Mouse (Mus musculus) urinary bladder, adult 2 months (tissue): ENCODE results near the gene Mvb12b. TPM values are rescaled to one million over a fixed set of nuclear protein-coding genes. Genes with fewer than 3 reads are reported as not detected.

ENCODE experiments used
- DNase-seq: peaks from one replicate; pipeline ENCODE4 v3.0.0; 2022; ENCODE audit warnings: low spot score
- polyA plus RNA-seq: library from polyadenylated mRNA; depleted of rRNA; stranded (reverse); fragments of >200 nt; gene quantifications from 2 replicates; pipeline ENCODE4 v1.2.3, GENCODE M21; 2012

The Mvb12b gene
- polyA plus RNA-seq, 1 experiment = 15.1 TPM

DNA sequence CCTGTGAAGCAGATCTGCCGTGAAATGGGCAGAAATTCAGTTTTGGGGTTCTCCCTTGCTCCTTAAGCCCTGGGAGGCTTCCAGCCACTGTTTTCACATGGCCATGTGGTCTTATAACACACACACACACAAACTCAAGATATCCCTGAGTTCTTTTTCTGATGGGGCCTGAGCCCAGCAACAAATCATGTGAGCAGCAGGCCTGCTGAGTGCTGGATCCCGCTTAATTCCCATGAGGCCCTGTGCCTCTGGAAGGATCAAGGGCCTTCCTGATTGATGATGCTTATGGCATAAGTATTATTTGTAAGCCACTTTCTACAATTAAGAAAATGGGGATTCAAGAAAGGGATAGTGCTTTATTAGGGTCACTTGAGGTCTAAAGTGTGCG lies 2.5 kb downstream of the Mvb12b start:
- no peak for DNase-seq

DNA sequence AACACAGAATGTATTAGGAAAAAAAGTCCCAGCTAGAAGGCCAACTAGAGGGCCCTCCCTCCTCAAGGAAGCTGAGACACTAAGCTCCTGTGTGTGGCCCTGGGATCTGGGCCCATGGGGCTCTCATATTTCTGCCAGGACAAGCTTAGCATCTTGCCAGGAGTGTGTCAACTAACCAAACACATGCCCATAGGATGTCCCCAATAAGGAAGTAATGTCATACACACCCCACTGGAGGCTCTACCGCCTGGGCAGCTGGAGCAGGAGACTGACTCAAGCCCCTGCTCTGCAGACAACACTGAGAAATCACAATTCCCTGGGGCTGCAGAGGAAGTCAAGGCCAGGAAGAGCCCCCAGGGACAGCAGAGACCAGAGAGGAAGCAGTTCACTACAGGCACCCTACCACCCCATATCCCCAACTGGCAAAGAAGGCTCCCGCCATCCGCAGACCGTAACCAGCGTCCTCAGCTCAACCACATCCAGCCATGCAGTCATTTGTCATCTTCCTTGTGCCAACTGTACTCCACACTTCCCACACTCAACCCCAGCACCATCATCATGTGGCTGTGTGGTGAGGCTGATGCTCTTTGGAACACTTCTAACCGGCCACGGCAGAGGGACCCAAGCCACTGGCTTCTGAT lies 3.0 kb downstream of the Mvb12b start:
- no peak for DNase-seq

DNA sequence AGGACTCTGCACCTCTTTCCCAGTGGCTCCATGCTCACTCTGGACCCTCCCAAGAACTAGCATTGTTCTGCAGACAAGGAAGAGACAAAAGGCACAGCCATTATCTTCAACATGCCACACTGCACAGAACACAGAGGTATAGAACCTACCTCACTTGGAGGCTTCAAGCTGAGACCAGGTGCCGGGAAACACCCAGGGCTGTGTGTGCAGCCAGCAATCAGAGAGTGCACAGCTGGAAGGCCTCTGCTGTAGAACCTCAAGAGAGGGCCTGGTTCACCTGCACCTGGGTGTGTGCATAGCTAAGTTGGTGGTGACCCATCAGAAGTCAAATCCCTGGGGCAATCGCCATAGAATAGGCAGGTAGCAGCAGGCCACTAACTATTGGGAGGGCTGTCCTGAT lies 8.5 kb downstream of the Mvb12b start:
- DNase-seq = no peak

DNA sequence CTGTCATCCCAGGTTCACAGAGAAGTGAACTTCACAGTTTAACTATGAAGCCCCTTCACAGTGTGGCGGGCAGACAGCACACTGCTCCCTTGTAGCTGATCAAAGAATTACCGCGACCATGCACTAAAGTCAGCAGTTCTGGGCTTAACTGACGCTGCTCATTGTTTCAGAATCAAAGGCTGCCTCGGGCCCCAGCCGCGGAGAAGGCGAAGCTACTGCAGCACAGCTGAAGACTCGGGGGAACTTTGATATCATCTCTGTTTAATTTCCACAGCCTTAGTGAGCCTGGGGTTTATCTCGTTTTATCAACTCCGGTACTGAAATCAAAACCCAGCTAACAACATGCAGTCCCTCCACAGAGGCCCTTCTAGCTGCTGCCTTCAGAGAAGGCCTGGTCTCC lies 9.3 kb downstream of the Mvb12b start:
- no peak for DNase-seq

DNA sequence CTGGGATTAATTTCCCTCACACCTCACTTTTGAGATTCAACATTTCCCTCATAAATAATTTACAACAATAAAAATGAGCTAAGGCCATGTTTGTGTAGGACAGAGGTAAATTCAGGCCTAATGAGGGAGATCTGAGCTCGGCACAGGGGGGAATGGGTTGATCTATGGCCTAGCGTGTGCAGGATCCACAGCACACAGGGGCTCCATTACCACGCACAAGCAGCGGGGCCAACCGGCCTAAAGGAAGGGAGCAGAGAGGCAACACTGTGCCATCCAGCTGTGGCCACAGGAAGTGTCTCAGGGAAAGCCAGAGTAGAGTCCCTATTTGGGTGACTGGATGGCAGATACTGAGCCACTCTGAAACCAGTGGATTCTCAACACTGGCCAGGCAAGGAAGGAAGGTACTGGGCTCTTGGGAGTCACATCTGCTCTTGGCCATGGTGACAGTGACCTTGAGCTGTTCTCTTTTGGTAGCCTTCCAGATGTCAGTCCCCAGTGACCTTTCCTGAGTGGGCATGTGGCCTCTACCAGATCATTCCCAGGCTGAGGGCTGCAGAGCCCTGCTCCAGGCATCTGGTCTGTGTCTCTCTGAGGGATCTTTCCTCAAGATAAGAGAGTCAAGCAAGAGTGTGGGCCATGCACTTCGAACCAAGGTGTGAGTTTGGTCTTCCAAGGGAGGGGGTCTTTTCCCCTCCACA lies 9.9 kb downstream of the Mvb12b start:
- DNase-seq = no peak

DNA sequence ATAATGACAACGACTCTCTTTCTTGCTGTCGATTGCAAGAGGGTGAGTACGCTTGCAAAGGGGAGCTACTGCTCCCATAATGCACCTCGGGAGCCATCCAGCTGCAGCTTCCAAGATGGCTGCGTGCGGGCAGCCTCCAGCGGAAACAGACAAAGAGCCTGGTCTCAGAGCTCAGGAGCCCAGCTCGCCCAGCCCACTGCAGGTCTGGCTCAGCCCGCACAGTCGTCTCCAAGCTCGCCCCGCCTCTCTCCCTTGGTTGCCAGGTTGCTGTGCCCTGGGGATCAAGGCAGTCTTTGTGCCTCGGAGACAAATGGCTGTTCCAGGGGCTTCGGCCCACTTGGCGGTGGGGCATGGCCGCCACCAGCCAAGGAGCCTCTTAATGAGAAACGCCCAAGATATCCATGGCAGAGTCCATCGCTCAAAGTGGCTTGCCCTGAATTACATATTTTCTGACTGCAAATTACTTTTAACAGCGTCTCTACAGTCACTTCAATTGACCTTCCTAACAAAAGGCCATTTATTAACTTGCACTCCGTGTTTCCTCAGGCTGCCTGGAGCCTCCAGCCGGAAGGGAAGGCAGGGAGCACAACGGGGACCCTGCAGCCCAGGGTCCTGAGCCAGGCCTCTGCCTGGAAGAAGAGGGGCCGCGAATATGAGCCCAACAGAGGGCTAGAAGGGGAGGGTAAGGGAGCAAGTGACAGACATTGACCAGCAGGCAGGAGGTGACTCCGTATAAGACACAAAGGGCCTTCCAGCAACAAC lies 11.0 kb downstream of the Mvb12b start:
- no peak for DNase-seq

DNA sequence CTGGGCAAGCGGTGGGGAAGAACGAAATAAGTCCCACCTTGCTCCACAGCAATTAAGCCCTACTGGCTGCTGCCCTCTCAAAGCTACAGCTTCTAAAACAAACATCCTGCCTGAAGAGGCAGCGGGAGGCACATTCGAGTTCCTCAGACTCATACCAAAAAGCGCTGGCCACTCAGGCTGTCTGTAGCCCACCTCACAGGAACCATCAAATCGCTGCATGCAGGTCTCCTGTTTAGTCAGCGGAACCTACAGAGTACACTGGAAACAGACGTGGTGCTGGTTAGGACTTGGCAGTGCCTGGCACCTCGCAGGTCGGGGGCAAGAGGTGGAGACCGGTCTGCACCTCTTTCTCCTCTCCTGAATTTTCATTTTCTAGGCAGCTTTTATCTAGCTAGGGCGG lies 12.2 kb downstream of the Mvb12b start:
- no peak for DNase-seq

DNA sequence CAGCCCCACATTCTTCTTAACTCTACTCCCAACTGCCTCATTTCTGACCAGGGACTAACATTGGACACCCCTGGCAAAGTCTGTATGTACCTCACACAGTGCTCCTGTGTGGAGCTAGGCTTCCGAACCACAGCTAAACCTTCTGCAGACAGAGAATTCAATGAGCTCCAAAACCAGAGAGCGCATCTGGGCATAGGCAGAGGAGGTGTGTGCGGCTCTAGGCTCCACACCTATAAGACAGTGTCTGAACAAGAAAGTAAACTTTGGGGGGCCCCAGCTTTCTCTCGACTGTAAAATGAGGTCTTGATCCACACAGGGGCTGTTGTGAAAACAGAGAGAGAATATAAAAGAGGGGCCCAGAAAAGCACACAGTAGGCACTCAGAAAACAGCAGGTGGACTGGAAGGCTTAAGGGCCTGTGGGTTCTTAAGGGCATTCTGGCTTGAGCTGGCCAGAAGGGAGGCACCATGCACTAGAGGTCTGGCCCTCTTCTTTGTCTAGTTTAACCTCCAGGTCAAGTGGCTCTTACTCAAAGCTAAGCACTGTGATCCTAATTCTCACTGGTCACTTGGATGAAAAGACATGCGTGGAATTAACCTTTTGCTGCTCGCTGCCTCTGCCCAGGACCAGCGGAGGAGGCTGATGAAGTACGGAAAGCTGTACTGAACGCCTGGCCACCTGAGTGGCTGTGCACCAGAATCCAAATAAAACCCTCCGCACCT lies 12.7 kb downstream of the Mvb12b start:
- DNase-seq = no peak

DNA sequence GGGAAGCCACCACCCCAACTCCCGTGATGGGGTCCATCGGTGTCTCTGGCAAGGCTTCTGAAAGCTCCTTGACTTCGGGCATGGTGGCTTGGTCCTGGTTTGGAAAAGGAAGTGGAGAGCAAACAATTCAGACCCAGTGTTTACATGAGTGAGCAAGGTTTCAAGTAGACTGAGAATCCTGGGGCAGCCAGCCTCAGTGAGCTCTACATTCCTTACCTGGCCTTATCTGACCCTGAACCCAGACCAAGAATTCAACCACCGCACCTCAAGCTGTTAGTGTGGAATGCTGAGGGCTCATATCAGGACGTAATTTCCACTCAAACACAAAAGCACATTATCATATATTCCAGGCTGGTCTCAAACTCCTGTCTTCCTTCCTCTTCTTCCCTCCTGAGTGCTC lies 13.4 kb downstream of the Mvb12b start:
- DNase-seq = no peak

DNA sequence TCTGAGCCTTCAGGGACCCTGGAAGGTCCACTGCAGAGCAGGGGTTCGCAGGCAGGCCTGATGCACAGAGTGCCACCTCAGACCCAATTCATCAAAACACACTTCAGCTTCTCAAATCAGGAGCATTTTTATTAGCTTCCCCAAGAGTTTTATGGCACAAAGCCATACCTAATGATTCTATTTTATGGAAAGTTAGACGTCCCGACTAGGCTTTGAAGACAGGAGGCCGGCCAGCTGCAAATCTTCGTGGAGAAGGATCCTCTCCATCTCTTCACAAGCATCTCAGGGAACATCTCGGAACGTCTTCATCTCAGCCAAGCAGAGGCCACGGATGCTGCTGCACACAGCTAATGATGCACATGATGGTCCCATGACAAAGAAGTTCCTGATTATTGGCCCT lies 14.2 kb downstream of the Mvb12b start:
- no peak for DNase-seq

DNA sequence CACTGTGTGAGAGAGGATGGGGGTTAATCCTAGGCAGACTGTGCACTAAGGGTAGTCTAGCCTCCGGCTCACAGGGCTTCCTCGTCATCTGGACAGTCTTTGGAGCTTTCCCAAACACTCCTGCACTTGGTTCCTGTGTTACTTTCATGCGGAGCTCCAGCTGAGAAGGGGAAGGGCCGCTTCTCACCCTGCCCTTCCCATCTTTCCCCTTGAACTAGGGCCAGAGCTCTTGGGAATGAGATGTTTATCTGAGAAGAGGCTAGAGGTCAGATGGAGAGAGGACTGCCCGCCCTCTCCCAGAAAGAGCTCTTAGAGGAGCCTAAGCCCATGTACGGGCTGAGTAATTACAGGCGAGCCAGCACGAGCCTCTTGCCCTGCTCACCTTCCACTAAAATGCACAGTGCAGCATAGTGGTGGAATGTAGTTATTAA lies 14.9 kb downstream of the Mvb12b start:
- DNase-seq = no peak

DNA sequence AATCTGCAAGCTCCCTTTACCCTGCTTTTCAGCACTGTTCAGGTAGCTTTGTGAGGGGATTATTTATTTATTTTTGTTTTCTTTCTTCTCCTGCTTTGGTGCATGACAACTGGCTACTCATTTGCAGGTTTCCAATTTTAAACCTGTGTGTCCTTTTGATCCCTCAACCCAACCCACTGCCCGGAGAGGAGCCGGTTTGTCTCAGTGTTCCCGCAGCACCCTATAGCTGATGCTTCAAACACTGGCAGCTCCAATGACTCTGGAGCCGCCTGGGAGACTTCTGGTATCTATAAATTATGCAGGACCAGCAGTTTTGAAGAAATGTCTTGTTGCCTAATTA lies 16.6 kb downstream of the Mvb12b start:
- no peak for DNase-seq

DNA sequence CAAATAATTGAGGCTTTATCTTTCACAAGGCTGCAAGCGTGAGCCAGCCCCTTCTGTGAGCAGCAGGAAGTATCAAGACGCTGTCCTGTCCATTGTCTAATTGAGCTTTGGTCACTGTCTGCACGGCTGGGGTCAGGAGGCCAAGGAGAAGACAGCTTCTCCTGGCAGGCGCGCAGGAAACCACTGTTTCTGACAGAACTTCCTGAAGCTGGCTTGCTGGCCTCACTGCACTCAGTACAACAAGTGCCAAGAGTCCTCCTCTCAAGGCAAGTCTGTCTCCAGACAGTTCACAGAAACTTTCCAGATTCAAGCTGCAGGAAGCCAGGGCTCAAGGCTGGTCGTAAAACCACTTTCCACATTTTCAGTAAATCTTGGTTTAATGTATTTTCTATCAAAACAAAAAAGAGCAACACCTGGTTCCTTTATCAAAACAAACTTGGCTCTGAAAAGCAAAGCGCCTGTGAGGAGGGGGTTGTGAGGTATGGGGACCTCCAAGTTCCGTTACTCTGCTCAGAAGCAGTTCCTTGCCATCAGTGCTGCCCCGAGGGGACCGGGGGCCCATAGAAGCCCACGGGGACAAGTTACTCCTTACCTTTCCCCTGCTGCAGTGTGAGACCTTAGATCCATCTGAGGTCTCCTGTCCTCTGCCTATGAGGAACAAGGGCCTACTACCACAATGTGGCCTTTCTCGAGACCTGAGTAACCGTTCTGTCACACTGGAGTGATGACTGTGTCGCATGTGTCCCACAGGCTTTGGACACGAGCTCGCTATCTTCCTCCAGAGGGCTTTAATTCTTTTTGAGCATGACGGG lies 17.2 kb downstream of the Mvb12b start:
- no peak for DNase-seq

DNA sequence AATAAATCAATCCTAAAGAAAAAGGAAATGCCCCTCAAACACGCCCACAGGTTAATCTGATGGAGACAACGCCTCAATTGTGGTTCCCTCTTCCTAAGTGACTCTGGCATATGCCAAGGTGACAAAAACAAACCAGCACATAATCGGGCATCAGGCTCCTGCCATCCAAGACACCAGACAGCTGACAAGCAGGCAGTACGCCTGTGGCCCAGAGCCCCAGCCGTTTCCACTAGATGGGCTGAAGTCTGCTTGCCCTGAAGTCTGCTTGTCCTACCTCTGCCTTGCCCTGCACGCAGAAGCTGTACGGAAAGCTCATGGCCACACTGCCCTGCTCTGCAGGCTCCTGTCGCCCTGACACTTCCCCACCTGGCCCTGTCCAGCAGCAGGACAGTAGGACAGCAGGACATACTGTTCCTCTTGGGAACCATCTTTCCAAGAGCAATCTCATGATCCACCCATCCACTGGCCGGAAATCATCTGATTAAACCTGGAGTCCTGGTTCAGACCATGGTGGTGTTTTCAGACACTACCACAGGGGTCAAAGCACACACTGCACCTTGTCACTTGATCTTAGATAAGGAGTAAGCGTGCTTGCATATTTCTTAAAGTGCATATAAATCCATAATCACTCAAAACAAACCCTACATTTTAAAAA lies 17.9 kb downstream of the Mvb12b start:
- no peak for DNase-seq

DNA sequence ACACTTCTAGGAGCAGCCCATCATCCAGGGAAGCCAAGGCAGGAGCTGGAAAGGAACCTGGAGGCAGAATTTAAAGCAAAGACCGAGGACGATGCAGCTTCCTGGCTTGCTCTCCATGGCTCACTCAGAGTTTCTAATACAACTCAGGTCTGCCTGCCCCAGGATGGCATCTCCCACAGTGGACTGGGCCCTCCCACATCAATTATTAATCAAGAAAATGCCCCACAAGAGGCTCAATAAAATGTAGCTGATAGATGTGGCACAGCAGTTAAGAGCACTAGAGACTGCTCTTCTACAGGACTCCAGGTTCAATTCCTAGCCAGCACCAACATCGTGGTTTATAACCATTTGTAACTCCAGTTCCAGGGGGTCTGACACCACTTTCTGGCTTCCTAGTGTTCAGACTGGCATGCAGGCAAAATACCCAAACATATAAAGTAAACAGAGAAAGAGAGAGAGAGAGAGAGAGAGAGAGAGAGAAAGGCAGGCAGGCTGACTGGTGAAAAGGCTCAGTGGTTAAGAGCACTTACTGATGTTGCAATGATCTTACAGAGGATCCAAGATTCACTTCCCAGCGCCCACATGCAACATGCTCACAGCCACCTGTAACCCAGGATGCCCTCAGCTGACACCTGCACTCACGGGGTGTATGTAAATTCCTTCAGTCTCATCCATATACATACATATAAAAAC lies 18.6 kb downstream of the Mvb12b start:
- no peak for DNase-seq

DNA sequence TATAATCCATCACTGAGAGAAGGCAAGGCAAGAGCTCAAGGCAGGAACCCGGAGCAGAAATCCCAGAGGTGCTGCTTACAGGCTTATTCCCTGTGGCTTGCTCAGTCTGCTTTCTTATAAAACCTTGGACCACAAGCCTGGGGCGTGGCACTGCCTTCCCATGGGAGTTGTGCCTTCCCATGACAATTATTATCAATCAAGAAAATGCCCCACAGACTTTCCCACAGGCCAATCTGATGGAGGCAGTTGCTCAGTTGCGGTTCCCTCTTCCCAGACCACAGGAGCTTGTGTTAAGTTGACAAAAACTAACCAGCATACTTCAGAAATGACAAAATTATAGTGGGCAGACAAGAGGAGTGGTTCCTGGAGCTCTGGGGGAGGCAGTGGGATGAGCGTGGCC lies 19.4 kb downstream of the Mvb12b start:
- no peak for DNase-seq

DNA sequence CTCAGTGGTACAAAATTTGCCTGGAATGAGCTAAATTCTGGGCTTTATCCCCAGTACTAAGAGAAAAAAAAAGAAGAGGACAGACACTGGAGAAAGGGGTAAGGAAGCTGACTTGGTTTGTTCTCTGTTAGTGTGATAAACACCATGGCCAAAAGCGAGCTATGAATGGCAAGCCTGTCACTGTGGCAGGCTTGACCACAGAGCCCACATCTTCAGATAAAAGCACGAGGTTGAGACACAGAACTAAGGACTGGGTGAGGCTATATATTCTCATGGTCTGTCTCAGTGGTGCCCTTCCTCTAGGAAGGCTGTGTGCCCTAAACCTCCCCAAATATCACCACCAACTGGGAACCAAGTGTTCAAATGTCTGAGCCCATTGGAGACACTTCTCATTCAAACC lies 31.0 kb downstream of the Mvb12b start:
- DNase-seq = no peak

DNA sequence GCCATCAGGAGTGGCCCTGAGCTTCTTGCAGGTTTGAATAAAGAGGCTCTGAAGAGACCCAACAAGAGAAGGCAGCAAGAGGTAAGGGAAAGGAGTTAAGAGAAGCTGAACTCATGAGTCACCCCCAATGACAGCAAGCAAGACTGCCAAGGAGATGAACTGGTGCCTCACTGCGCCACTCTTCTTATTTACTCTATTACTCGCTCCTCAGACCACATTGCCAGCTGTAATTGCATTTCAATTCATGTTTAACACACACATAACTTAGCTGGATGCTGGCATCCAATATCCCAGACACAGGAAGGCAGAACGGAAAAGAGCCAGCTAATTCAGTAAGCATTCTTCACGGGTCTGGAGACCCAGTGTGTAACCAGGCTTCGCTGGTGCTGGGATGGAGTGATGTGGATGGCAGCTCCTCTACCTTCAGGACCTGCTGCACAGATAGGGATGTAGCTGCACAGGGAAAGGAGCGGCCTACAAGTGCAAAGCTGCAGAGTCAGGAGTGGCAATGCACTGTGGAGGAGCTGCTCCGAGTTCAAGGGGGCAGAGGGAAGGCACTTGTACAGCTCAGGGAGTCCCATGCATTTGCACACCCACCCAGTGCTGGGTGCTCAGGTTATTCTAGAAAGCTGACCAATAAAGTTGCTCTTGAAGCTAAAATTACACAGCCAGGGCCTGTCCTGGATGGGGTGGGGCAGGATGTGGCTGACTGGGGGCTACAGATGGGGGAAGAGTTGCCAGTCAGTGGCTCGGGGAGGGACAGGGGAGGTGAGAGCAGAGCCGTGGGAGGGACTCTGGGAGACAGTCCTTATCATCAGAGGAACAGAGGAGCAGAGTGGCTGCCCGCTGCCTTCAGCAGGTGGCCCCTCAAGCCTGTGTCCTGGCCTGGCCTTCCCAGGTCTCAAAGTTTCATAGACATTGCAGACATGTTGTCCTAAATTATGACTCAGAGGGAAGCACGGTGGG lies 34.5 kb downstream of the Mvb12b start:
- DNase-seq = no peak

DNA sequence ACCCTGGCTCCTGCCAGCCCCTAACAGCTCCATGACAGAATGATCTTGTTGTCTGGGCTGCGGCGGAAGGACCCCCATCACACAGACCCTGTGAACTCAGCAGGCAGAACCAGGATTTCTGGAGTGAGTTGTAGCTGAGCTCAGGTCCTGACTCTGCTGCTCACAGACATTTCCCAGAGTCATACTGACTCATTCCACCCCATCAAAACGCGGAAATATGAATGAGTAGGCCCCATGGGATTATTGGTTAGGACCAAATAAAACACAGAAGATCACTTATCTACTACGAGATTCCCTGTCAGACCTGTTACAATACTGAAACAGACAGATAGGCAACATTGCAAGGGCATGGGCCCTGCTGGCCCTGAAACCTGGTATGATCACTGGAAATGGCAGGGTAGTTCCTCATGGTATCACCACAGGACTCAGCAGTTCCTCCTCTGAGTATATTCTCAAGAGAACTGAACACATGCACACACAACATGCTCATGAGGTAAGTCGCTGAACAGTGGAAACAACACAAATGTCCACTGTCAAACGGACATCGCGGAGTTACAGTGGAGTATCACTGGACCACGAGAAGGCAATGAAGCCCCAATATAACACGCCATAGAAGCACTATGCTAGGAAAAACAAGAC lies 40.4 kb downstream of the Mvb12b start:
- no peak for DNase-seq
